Mouse (Mus musculus): ENCODE data around the gene Mogat2.

DNA sequence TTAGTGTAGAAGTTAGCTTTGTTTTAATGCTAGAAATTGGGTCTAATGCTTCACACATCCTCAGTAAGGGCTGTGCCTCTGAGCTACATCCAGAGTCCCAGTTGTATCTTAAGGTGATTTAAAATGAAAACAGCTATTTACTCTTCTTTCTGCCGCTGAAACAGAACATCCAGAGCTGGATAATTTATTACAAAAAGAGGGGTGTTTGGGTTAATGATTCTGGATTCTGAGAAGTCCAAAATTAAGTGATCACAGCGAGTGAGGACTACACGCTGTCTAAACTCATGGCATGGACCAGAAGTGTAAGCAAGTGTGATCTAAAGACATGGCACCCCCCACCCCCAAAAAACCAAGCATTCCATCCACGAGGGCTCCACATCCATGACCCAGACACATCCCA is 44.5 kb downstream of the Mogat2 start:
- TF ChIP-seq ZNF384 (IDR thresholded peaks at IDR 0.05; ENCODE audit: low read depth, low read length): no peak
- no peak for TF ChIP-seq MAFK (IDR thresholded peaks at IDR 0.05; ENCODE audit: insufficient read depth, low read depth, low read length)
- TF ChIP-seq ZC3H11A (IDR thresholded peaks at IDR 0.05; ENCODE audit: borderline replicate concordance, low read depth, low read length): no peak
